Mouse (Mus musculus): ENCODE data around the gene Npy1r. TPM values are rescaled to one million over a fixed set of nuclear protein-coding genes. Genes with fewer than 3 reads are reported as not detected.

The Npy1r gene
- polyA plus RNA-seq, 1 experiment from 2014 or later = 5.4 TPM

DNA sequence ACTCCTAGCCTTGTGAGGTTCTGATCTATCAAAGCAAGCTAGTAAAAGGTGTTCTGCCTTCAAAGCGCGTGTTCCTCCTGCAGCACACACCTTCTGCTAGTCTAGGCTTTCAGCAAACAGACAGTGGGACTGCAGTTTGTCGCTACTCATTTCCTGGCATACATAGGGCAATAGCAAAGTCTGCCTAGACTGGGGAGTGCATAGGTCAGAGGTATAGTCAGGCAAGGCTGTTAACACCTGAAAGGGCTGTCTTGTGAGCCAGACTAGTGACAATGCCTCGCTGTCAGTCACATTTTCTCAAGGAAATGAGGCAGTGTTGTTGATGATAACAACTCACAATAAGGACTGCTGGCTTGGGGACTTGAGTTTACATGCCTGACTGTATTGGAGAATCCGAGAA lies 35.0 kb downstream of the Npy1r start:
- Histone ChIP-seq H3K27ac (no peak overlapping the region), H3K36me3 (replicated peaks) (no peaks in the 10 kb centered on the region), H3K9ac (no peak overlapping the region), H3K27me3 (replicated peaks) (no peaks in the 10 kb centered on the region), H3K9me3 (no peaks in the 10 kb centered on the region), H3K4me1 (no peaks in the 10 kb centered on the region), H3K4me2 (no peak overlapping the region), H3K4me3 (no peak overlapping the region)
- WGBS = 55% methylated on average over 5 of the region's 5 CpGs
- no peak for ATAC-seq (replicated peaks)

DNA sequence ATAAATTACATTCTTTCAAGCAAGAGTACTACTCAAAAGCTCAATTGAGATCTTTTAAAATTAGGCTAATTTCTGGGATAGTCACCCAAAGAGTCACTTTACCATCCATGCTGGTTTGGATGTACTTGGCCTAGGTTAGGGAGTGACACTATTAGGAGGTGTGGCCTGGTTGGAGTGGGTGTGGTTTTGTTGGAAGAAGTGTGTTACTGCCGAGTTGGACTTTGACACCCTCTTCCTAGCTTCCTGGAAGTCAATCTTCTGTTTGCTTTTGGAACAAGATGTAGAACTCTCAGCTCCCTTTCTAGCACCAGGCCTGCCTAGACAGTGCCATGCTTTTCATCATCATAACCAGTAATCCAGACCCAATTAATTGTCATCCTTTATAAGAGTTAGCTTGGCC lies 45.4 kb downstream of the Npy1r start:
- ATAC-seq (replicated peaks) = no peak
- H3K27ac ChIP-seq = no peak overlapping the region
- no peaks in the 10 kb centered on the region for H3K27me3 ChIP-seq (replicated peaks)
- H3K9ac ChIP-seq = no peak overlapping the region
- H3K4me1 ChIP-seq = no peaks in the 10 kb centered on the region
- H3K4me3 ChIP-seq = no peak overlapping the region
- H3K36me3 ChIP-seq (replicated peaks) = no peaks in the 10 kb centered on the region
- 74% methylated on average over 1 of the region's 1 CpGs for WGBS
- H3K9me3 ChIP-seq = no peaks in the 10 kb centered on the region
- no peak overlapping the region for H3K4me2 ChIP-seq

DNA sequence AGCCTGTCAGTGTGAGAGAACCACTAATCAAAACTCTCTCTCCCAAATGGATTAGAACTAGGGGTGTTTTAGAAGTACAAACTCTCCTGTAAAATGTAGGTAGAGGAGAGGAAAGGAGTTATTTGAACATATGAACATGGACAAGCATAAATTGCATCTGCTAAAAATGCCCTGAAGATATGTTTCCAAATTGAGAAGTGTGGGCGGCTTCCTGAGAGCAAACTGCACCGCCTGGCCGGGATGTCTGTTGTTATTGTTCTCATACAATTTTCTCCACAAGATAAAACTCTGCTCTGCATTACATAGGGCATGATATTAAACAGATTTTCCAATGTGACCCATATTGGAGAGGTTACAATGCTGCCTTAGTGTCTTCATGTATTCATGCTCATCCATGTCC lies 48.6 kb downstream of the Npy1r start:
- no peaks in the 10 kb centered on the region for H3K9me3 ChIP-seq
- no peak overlapping the region for H3K4me2 ChIP-seq
- H3K4me3 ChIP-seq = no peak overlapping the region
- no peaks in the 10 kb centered on the region for H3K27me3 ChIP-seq (replicated peaks)
- no peaks in the 10 kb centered on the region for H3K4me1 ChIP-seq
- no peak overlapping the region for H3K9ac ChIP-seq
- ATAC-seq (replicated peaks) = no peak
- H3K36me3 ChIP-seq (replicated peaks) = no peaks in the 10 kb centered on the region
- WGBS = 94% methylated on average over 3 of the region's 3 CpGs
- no peak overlapping the region for H3K27ac ChIP-seq

DNA sequence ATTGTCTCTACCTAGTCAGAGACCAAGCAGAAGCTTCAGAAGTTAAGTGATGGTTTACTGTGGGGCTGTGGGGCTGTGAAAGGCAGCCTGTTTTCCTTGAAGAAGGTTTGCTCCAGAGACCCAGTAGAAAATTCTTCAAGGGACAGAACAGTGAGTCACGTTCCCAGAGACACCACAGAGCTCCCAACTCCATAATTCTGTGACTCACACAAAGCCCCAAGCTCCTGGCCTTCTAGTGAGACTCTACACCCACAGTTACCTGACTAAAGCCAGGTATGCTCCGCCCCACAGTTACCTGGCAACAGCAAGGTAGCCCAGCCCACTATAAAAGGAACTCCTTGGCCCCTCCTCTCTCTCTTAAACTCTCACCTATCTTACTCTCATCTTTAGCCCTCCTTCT lies 54.6 kb downstream of the Npy1r start:
- WGBS = 77% methylated on average over 2 of the region's 2 CpGs
- H3K9me3 ChIP-seq = no peaks in the 10 kb centered on the region
- H3K27me3 ChIP-seq (replicated peaks) = no peaks in the 10 kb centered on the region
- ATAC-seq (replicated peaks) = no peak
- H3K4me2 ChIP-seq = no peak overlapping the region
- H3K4me3 ChIP-seq = no peak overlapping the region
- no peak overlapping the region for H3K27ac ChIP-seq
- no peaks in the 10 kb centered on the region for H3K4me1 ChIP-seq
- no peak overlapping the region for H3K9ac ChIP-seq
- H3K36me3 ChIP-seq (replicated peaks) = no peaks in the 10 kb centered on the region

- H3K9ac ChIP-seq = no peak overlapping the region
- no peaks in the 10 kb centered on the region for H3K4me1 ChIP-seq
- H3K4me2 ChIP-seq = no peak overlapping the region
- no peaks in the 10 kb centered on the region for H3K9me3 ChIP-seq
- no peak overlapping the region for H3K4me3 ChIP-seq
- ATAC-seq (replicated peaks) = no peak
- no peaks in the 10 kb centered on the region for H3K36me3 ChIP-seq (replicated peaks)
- H3K27me3 ChIP-seq (replicated peaks) = no peaks in the 10 kb centered on the region
- WGBS = 95% methylated on average over 2 of the region's 2 CpGs
- H3K27ac ChIP-seq = no peak overlapping the region
Observed at GRCm38 (mm10) chr8:66756161-66756560, 59.2 kb downstream of the Npy1r start.

Other genes with a start within 250 kb of the Npy1r start
- 11.4 and 12.0 TPM in 2 replicates for gene Tma16, start 210.7 kb upstream of the Npy1r start, polyA plus RNA-seq (2015; fragmentation: Nextera tagmentation; extraction: Ambion mirVana)
- gene Tktl2, start 185.4 kb upstream of the Npy1r start, polyA plus RNA-seq (2015; fragmentation: Nextera tagmentation; extraction: Ambion mirVana) = 0.05 TPM in 1 of 2 replicates, not detected in the other
- gene Npy5r, start 9.1 kb upstream of the Npy1r start, polyA plus RNA-seq (2015; fragmentation: Nextera tagmentation; extraction: Ambion mirVana) = 1.4 TPM in 2 replicates
- gene Naf1, start 163.0 kb downstream of the Npy1r start, polyA plus RNA-seq (2015; fragmentation: Nextera tagmentation; extraction: Ambion mirVana) = 1.7 and 2.1 TPM in 2 replicates

Measured in midbrain, embryonic 15.5 days (tissue).